Mouse (Mus musculus): ENCODE results near the gene Sorbs1.

Gene Sorbs1

GRCm38 (mm10) chr19:40435797-40436196 is 77.8 kb downstream of the Sorbs1 start:
- no peak for DNase-seq

- DNase-seq, result no peak
These were observed 78.5 kb downstream of the Sorbs1 start for GRCm38 (mm10) chr19:40435045-40435444.

- DNase-seq, result no peak
These were observed 79.3 kb downstream of the Sorbs1 start for GRCm38 (mm10) chr19:40434042-40434869.

DNA sequence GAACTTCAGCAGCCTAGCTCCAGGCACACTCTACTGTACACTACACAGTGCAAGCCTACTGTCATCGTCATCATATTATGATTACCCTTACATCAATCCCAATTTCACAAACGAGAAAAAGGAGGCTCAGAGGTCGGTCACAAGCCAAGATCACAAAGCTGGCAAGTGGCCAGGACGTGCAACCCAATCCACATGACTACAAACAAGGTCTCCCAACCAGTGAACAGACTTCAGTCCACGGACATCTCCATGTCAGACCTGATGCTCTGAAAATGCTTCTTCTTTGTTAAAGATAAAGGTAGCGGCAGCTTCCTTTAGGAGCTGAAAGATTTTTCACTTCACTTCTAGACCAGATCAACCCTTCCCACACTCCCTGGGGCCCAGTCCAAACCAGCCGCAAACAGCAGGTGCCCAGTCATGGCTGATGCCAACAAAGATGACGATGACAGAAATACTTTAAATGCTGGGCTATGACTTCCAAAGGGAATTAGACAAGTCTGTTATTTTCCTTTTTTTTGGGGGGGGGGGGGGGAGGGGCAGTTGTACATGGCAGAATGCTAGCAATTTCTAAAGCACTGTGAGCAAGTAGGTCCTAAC is 80.2 kb downstream of the Sorbs1 start:
- no peak for DNase-seq

- no peak for DNase-seq
These were observed 81.6 kb downstream of the Sorbs1 start for GRCm38 (mm10) chr19:40431969-40432368.

- no peak for DNase-seq
These were observed 84.0 kb downstream of the Sorbs1 start for GRCm38 (mm10) chr19:40429572-40429971.

DNA sequence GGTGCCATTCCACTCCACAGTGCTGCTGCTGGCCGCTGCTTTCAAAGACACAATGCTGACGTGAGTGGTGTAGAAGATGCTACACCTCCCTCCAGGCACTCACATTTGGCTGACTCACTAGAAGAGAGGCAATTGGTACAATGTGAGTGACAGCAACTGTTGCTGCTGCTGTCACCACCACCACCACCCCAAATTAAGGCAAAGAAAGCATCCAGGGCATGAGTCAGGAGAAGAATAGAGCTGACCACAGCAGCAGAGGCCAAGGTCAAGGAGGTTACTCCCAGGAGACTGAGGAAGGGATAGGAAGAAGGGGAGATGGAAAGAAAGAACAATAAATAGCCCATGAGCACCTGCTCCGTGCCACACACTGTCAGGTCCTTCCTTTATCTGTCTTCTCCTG is 84.4 kb downstream of the Sorbs1 start:
- DNase-seq, result no peak

DNA sequence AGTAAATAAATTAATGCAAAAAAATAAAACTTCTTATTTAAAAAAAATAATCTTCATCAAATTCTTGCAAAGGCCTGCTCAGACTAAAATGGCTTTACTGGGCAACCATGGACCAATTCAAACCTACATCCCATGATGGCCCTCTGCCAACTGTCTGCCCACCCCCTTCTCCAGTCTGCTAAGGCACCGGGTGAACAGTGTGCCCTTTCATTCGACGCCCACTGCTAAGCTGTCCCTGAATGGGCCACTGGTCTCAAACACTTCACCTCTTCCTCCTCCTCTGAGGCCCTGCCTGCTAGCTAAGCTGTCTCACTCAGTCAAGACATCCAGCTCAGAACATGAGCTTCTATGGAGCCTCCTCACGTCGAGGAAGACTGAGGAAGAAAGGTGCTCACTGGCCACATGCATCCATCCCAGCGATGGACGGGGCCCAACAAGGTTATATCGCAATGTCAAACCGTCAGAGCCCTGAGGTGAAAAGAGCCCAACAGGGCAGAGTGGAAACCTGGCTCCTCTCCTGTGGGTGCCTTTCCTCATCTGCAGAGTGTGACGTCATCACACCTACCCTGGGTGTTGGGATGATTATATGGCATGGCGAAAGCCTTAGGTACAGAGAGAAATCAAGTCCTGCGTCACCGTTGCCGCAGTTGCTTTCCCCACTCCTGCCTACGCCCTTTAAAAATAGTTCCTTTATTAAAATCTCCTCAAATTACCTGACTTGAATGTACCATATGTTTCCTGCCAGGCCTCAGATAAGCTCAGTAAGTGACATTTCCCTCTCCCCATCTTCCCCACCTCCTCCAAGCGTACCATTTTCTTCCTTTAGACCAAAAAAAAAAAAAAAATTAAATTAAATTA is 87.2 kb downstream of the Sorbs1 start:
- DNase-seq, result no peak

DNA sequence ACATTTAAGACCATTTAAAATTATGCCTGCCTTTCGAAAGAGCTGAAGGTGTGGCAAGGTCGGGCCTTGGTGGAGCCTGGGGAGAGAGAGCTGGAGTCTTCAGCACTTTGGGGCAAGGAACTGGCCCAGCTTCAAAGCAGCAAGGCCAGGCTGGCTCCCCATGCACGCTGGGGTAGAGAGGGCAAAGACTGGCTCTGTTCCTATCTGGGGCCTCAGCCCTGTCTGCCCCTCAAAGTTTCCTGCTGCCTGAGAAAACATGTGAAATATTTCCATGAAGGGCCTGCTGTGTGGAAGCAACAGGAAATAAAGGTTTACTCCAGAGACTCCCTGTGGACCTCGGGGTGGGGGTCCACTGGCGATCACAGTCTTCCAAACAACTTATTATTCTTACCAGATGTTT is 88.3 kb downstream of the Sorbs1 start:
- DNase-seq, result no peak

DNA sequence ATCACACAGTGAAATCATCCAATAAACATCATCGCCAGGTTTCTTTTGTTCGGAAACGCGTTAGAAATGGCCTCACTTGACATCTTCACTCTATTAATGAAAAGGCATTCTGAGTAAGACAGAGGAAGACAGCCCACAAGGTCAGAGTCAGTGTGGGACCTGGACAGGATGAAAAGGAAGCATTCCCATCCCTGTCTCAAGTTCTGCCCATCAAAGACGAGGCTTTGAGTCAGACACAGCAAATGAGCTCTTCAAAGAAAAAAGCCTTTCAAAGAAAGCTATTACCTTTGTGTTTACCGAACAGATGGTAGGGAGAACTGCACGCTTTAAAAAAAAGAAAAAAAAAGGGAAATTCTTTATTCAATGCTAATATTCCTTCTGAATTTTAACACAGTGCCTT is 92.5 kb downstream of the Sorbs1 start:
- no peak for DNase-seq

- no peak for DNase-seq
These were observed 94.3 kb downstream of the Sorbs1 start for GRCm38 (mm10) chr19:40419315-40419714.

DNA sequence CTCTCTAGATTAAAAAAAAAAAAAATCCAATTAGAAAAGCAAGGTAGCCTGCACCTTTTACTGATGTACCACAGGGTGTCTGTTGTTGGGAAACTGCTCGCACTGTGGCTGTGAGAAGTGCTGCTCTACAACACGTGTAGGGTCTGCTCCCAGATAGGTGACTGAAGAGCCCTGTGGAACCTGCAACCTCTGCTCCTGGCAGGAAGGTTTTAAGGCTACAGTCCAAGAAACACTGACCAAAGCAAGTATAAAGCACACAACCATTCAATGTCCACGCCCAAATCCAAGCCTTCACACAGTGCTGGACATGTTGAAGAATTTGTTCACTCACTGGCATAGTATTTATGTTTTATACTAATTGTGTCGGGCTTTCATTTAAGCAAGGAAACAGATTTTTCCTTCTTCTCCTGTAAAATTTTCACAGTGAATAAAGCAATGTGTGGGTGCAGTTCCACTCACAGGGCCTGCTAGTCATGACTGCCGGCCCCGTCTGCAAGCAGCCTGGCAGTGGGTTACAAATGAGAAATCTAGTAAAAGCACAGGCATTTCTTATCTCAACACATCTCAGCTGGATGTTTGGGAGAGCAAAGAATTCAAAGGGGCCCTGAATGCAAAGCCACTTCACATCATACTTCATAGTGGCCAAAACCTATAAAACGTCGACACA is 96.3 kb downstream of the Sorbs1 start:
- no peak for DNase-seq

DNA sequence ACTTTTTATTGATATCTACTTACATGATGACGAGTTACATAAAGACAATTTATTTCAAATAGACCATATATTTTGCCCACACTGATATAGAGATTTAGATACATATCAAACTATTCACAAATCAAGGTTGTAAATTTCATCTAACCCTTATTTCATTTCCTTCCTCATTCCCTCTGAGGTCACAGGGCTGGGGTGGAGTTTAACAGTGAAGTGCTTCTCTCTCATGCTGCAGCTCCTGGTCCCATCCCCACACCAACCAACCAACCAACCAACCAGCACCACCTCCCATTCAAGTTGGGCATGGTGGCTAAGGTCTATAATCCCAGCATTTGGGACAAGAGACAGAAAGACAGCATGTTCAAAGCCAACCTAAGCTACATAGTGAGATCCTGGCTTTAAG is 97.9 kb downstream of the Sorbs1 start:
- no peak for DNase-seq

GRCm38 (mm10) chr19:40414798-40415475 is 98.6 kb downstream of the Sorbs1 start:
- DNase-seq, result no peak

DNA sequence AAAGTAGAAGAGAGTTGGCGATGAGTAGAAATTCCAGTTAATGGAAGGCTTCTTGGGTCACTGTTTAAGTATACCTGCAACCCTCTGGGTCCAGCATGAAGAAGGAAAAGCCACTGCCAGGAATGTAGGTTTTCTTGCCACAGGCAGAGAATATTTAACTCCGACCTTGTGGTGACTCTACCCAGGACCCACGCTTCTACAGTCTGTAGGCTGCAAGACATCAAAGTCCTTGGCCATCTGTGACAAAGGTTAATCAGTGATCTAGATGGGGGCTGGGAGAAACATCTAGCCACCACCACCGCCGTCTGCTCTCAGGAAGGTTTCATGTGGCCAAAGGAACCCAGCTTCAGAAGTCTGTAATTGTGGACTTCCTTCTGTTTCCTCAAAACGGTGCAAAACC is 99.2 kb downstream of the Sorbs1 start:
- no peak for DNase-seq

DNA sequence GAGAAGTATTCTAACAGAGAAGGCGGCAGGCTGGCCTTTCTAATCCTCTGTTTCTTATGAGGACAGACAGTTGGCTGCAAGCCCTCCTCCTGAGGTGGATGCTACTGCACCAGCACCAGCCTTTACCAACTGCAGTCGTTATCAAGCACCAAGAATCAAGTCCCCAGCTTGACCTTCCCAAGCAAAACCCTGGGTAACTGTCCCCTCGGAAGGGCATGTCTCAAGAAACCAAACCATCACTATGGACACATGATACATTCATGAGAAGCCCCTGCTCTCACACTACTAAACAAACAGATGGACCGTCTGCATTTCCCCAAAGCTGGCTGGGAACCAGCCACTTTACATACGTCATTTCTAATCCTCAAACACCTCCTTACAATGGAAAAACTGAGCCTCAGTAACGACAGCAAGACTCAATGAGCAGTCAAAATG is 102.2 kb downstream of the Sorbs1 start:
- no peak for DNase-seq

- no peak for DNase-seq
These were observed 103.1 kb downstream of the Sorbs1 start for GRCm38 (mm10) chr19:40410511-40410910.

GRCm38 (mm10) chr19:40410109-40410508 is 103.5 kb downstream of the Sorbs1 start:
- DNase-seq, result no peak

DNA sequence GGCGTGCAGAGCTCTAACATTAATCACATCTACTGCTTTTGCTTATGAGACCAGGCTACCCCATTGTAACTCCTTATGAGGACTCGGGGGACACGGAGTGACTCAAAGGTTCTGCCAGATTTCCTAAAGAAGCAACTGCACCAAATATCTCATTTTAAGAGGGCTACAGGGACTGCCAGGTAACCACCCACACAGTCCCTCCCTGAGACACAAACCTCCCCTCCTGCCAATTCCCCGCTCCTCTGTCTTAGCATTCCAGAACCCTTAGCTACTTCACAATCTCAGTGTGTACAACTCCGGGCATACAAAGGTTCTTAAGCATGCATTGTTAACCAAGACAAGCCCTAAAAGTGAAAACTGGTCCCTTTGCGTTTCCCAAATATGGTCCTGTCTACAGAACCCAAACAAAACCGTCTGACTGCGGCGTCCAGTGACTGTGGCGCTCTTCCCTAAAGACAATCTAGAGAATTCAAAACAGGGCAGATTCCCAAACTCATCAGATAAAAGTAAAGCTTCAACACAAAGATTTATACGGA is 104.0 kb downstream of the Sorbs1 start:
- DNase-seq, result no peak

DNA sequence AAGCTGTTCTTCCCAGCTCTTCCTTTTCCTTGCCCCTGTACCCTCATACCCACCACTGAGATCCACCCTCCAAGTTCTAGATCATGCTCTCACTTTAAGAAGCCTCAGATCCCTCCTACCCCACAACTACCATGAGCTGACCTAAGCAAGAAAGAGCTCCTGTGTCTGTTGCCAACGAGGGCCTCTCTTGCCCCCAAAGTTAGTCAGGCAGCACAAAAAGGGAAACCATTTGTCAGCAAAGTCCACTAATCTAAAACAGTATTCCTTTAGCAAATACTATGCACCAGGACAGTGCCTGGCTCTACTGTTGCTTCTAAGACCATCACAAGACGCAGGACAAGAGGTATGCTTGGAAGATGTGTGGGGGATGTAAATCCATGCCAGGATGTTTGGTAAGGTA is 106.4 kb downstream of the Sorbs1 start:
- no peak for DNase-seq

DNA sequence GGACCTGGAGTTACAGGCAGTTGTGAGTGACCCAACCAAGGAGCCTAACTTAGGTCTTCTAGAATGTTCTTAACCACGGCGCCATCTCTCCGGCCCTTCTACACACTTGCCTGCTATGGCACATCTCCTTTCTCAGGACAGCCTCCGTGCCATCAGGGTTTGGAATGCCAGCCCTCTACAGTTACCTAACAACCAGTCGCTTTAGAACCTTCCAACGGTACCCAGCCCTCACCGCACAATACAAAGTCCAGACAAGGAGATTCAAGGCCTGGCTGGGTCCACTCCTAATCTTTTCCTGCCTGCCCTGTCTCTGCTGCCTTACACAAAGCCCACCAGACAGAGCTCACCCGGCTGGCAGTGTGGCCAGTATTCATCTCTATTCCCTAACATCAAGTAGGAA is 106.9 kb downstream of the Sorbs1 start:
- DNase-seq, result no peak

- DNase-seq, result no peak
These were observed 107.8 kb downstream of the Sorbs1 start for GRCm38 (mm10) chr19:40405808-40406207.

All from right cerebral cortex, postnatal 25 days (tissue).